Mouse (Mus musculus): Measurements from ENCODE around the gene Nradd. TPM values are rescaled to one million over a fixed set of nuclear protein-coding genes. Genes with fewer than 3 reads are reported as not detected.

Nradd gene
- polyA plus RNA-seq, 2 experiments from 2014 or later = 5.5 to 8.2 TPM

DNA sequence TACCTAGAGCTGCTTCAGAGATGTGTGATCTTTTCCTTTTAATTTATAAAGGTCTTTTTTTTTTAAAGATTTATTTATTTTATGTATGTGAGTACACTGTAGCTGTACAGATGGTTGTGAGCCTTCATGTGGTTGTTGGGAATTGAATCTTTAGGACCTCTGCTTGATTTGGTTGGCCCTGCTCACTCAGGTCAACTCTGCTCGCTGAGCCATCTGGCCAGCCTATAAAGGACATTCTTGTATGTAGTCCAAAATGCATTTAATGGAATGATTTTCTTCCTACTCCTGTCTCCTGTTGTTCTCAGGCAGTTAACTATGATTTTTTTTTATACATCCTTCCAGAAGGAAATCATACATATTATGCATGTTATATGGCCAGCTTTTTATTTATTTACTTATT lies 40.7 kb downstream of the Nradd start:
- ATAC-seq = no peak

DNA sequence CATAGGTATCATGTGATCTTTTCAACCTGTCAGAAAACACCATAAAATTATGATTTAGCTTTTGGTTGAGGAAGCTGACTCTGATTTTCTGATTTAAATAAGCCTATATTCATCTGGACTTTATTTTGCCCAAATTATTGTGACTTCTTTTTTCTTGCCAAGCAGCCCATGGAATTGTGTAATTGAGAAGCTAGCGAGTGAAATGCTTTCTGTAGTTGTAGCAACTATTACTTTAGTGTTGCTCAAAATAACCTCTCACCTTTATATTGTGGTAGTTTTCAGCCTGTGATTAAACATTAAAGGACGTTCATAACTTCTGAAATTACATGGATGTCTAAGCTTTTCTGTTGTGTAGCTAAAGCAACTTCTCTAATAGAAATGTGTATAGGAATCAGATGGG lies 42.1 kb downstream of the Nradd start:
- ATAC-seq = no peak

Other genes with a start within 250 kb of the Nradd start
- gene Ptpn23, start 216.2 kb downstream of the Nradd start, polyA plus RNA-seq (2017; shearing (Covaris generic)) = 1 to 10 TPM; 7.2 TPM
- not detected for gene Ngp, start 204.7 kb downstream of the Nradd start, polyA plus RNA-seq (2017; shearing (Covaris generic))
- gene Klhl18, start 147.8 kb downstream of the Nradd start, polyA plus RNA-seq (2017; shearing (Covaris generic)) = 10 to 100 TPM in 1 of 2 experiments, 1 to 10 TPM in 1; 9.0 to 19.3 TPM
- 1 to 10 TPM in 1 of 2 experiments, under 1 TPM in 1; 0.44 to 1.0 TPM for gene Kif9, start 147.5 kb downstream of the Nradd start, polyA plus RNA-seq (2017; shearing (Covaris generic))
- gene Setd2, start 91.9 kb downstream of the Nradd start, polyA plus RNA-seq (2017; shearing (Covaris generic)) = 10 to 100 TPM; 45.0 to 53.9 TPM
- 10 to 100 TPM; 20.1 to 20.5 TPM for gene Nbeal2, start 29.7 kb upstream of the Nradd start, polyA plus RNA-seq (2017; shearing (Covaris generic))
- 100 to 1,000 TPM; 225 to 243 TPM for gene Ccdc12, start 32.1 kb upstream of the Nradd start, polyA plus RNA-seq (2017; shearing (Covaris generic))
- gene Myl3, start 117.4 kb upstream of the Nradd start, polyA plus RNA-seq (2017; shearing (Covaris generic)) = not detected
- gene Pth1r, start 122.7 kb upstream of the Nradd start, polyA plus RNA-seq (2017; shearing (Covaris generic)) = not detected
- not detected for gene Prss42, start 173.7 kb upstream of the Nradd start, polyA plus RNA-seq (2017; shearing (Covaris generic))
- gene Prss44, start 189.5 kb upstream of the Nradd start, polyA plus RNA-seq (2017; shearing (Covaris generic)) = not detected
- gene Prss43, start 202.2 kb upstream of the Nradd start, polyA plus RNA-seq (2017; shearing (Covaris generic)) = not detected
- gene Prss45, start 210.1 kb upstream of the Nradd start, polyA plus RNA-seq (2017; shearing (Covaris generic)) = not detected
- gene Prss46, start 220.1 kb upstream of the Nradd start, polyA plus RNA-seq (2017; shearing (Covaris generic)) = not detected
- not detected for gene Prss50, start 233.5 kb upstream of the Nradd start, polyA plus RNA-seq (2017; shearing (Covaris generic))